Mouse (Mus musculus): ENCODE measurements around the gene Resf1. TPM values are rescaled to one million over a fixed set of nuclear protein-coding genes. Genes with fewer than 3 reads are reported as not detected.
"Not testable (repeated sequence)": the region's sequence is repeated elsewhere in the genome, so short reads cannot be mapped to it uniquely, and the experiment has no call there.

The Resf1 gene
- total and polyA plus RNA-seq, 3 experiments: 12.9 to 103 (median 20.4) TPM

GRCm38 (mm10) chr6:149357155-149357554 is 47.9 kb downstream of the Resf1 start (continued):
- no peak for TF ChIP-seq KAT2A (conservative IDR thresholded peaks at IDR 0.05; ENCODE audit: low read depth, low read length)
- TF ChIP-seq POLR2AphosphoS5 (IDR thresholded peaks at IDR 0.05; ENCODE audit: borderline replicate concordance, low read depth, low read length): no peak
- no peak for TF ChIP-seq E2F4 (IDR thresholded peaks at IDR 0.05; ENCODE audit: borderline replicate concordance, low read depth, low read length)
- TF ChIP-seq UBTF (IDR thresholded peaks at IDR 0.05; ENCODE audit: borderline replicate concordance, insufficient read depth, low read depth, low read length): no peak
- TF ChIP-seq JUND (IDR thresholded peaks at IDR 0.05; ENCODE audit: low read depth, low read length): no peak
- no peak for TF ChIP-seq POLR2A (IDR thresholded peaks at IDR 0.05; ENCODE audit: control insufficient read depth in 1 of 2, insufficient read depth in 1 of 2, low read depth in 1 of 2, low read length in 2 of 2, poor library complexity in 1 of 2)
- no peak for TF ChIP-seq ETS1 (IDR thresholded peaks at IDR 0.05; ENCODE audit: low read depth, low read length)
- peak; percentile 91 for TF ChIP-seq ZNF384 (IDR thresholded peaks at IDR 0.05; ENCODE audit: low read depth, low read length)
- TF ChIP-seq CHD2 (IDR thresholded peaks at IDR 0.05; ENCODE audit: low read length): no peak
- TF ChIP-seq MYB (IDR thresholded peaks at IDR 0.05; ENCODE audit: low read depth, low read length): no peak
- no peak for TF ChIP-seq ZMIZ1 (IDR thresholded peaks at IDR 0.05; ENCODE audit: low read depth, low read length)

GRCm38 (mm10) chr6:149362533-149362932 is 53.3 kb downstream of the Resf1 start:
- not testable (repeated sequence) for H3K4me3 ChIP-seq (ENCODE audit: control insufficient read depth in 1 of 2, insufficient read depth in 1 of 2, low read depth in 2 of 2, low read length in 2 of 2); H3K27ac ChIP-seq (ENCODE audit: control insufficient read depth, low read depth, low read length); H3K9ac ChIP-seq (ENCODE audit: control insufficient read depth, low read depth, low read length, poor library complexity, severe bottlenecking); H3K27me3 ChIP-seq (ENCODE audit: control insufficient read depth in 1 of 2, insufficient read depth in 2 of 2, low read length in 2 of 2); H3K9me3 ChIP-seq (replicated peaks; ENCODE audit: insufficient read depth, low read length); H3K79me2 ChIP-seq (ENCODE audit: control insufficient read depth, insufficient read depth, low read length, poor library complexity); H3K36me3 ChIP-seq (ENCODE audit: control insufficient read depth in 1 of 2, insufficient read depth in 2 of 2, low read length in 2 of 2); H3K4me1 ChIP-seq (ENCODE audit: control insufficient read depth in 1 of 2, insufficient read depth in 2 of 2, low read length in 2 of 2); DNase-seq (ENCODE audit: low read depth, low spot score)

GRCm38 (mm10) chr6:149365975-149366374 is 56.8 kb downstream of the Resf1 start:
- not testable (repeated sequence) for H3K4me1 ChIP-seq (ENCODE audit: control insufficient read depth in 1 of 2, insufficient read depth in 2 of 2, low read length in 2 of 2); H3K36me3 ChIP-seq (ENCODE audit: control insufficient read depth in 1 of 2, insufficient read depth in 2 of 2, low read length in 2 of 2); H3K79me2 ChIP-seq (ENCODE audit: control insufficient read depth, insufficient read depth, low read length, poor library complexity); H3K27ac ChIP-seq (ENCODE audit: control insufficient read depth, low read depth, low read length); H3K4me3 ChIP-seq (ENCODE audit: control insufficient read depth in 1 of 2, insufficient read depth in 1 of 2, low read depth in 2 of 2, low read length in 2 of 2); H3K9ac ChIP-seq (ENCODE audit: control insufficient read depth, low read depth, low read length, poor library complexity, severe bottlenecking); H3K9me3 ChIP-seq (replicated peaks; ENCODE audit: insufficient read depth, low read length); H3K27me3 ChIP-seq (ENCODE audit: control insufficient read depth in 1 of 2, insufficient read depth in 2 of 2, low read length in 2 of 2); DNase-seq (ENCODE audit: low read depth, low spot score)

- no peaks in the 10 kb centered on the region for H3K9me3 ChIP-seq (replicated peaks; ENCODE audit: insufficient read depth, low read length)
- DNase-seq (ENCODE audit: low read depth, low spot score): no peak
- H3K79me2 ChIP-seq (ENCODE audit: control insufficient read depth, insufficient read depth, low read length, poor library complexity): no peaks in the 10 kb centered on the region
- H3K4me1 ChIP-seq (ENCODE audit: control insufficient read depth in 1 of 2, insufficient read depth in 2 of 2, low read length in 2 of 2): no peaks in the 10 kb centered on the region
- TF ChIP-seq TCF12 (IDR thresholded peaks at IDR 0.05; ENCODE audit: low read depth, low read length) (no peak), NRF1 (IDR thresholded peaks at IDR 0.05; ENCODE audit: insufficient read depth, low read depth, low read length, poor library complexity, severe bottlenecking) (no peak), RAD21 (IDR thresholded peaks at IDR 0.05; ENCODE audit: low read depth, low read length) (no peak), JUND (IDR thresholded peaks at IDR 0.05; ENCODE audit: low read depth, low read length) (no peak), BHLHE40 (IDR thresholded peaks at IDR 0.05; ENCODE audit: borderline replicate concordance, low read depth, low read length) (no peak), USF1 (IDR thresholded peaks at IDR 0.05; ENCODE audit: low read depth, low read length) (no peak), ZC3H11A (IDR thresholded peaks at IDR 0.05; ENCODE audit: low read depth, low read length) (no peak), MAX (IDR thresholded peaks at IDR 0.05; ENCODE audit: low read length) (no peak), KAT2A (conservative IDR thresholded peaks at IDR 0.05; ENCODE audit: low read depth, low read length) (no peak), TBP (IDR thresholded peaks at IDR 0.05; ENCODE audit: low read depth, low read length) (no peak), SIN3A (IDR thresholded peaks at IDR 0.05; ENCODE audit: low read length) (no peak), CHD1 (IDR thresholded peaks at IDR 0.05; ENCODE audit: low read depth, low read length) (no peak), MYC (IDR thresholded peaks at IDR 0.05; ENCODE audit: low read depth, low read length) (no peak), HCFC1 (IDR thresholded peaks at IDR 0.05; ENCODE audit: low read depth, low read length) (no peak), GATA1 (IDR thresholded peaks at IDR 0.05; ENCODE audit: low read depth, low read length) (no peak), RCOR1 (IDR thresholded peaks at IDR 0.05; ENCODE audit: low read depth, low read length) (no peak)
- no peaks in the 10 kb centered on the region for H3K27me3 ChIP-seq (ENCODE audit: control insufficient read depth in 1 of 2, insufficient read depth in 2 of 2, low read length in 2 of 2)
- H3K27ac ChIP-seq (ENCODE audit: control insufficient read depth, low read depth, low read length): no peak overlapping the region
- H3K36me3 ChIP-seq (ENCODE audit: control insufficient read depth in 1 of 2, insufficient read depth in 2 of 2, low read length in 2 of 2): no peaks in the 10 kb centered on the region
- H3K4me3 ChIP-seq (ENCODE audit: control insufficient read depth in 1 of 2, insufficient read depth in 1 of 2, low read depth in 2 of 2, low read length in 2 of 2): no peak overlapping the region
- no peak overlapping the region for H3K9ac ChIP-seq (ENCODE audit: control insufficient read depth, low read depth, low read length, poor library complexity, severe bottlenecking)
Measured at GRCm38 (mm10) chr6:149366403-149366802, 57.2 kb downstream of the Resf1 start.

All from MEL (cell line).